Mouse (Mus musculus) kidney, adult 2 months (tissue): ENCODE results near the gene Apobec3. TPM values are rescaled to one million over a fixed set of nuclear protein-coding genes. Genes with fewer than 3 reads are reported as not detected.
A peak's percentile ranks its signal among the peaks of the same experiment; 100 is the strongest.

ENCODE experiments used
- DNase-seq: peaks from one replicate; pipeline ENCODE4 v3.0.0; 2021
- H3K27ac ChIP-seq: fragments of 200-500 bp; 2 replicates; pipeline ENCODE4 v1.5.1; 2012; ENCODE audit warnings: low read depth, low read length, control low read depth, inconsistent platforms; ENCODE audit not compliant: insufficient read depth
- H3K27me3 ChIP-seq: fragments of 200-500 bp; replicated peaks from 2 replicates; pipeline ENCODE4 v1.6.1; 2012; ENCODE audit warnings: mild to moderate bottlenecking, moderate library complexity, low read length, inconsistent platforms; ENCODE audit not compliant: control insufficient read depth, insufficient read depth
- H3K36me3 ChIP-seq: fragments of 200-500 bp; 2 replicates; pipeline ENCODE4 v1.6.1; 2012; ENCODE audit warnings: mild to moderate bottlenecking, moderate library complexity, low read length, inconsistent platforms; ENCODE audit not compliant: control insufficient read depth, insufficient read depth
- H3K4me1 ChIP-seq: fragments of 200-500 bp; 2 replicates; pipeline ENCODE4 v1.6.1; 2011; ENCODE audit warnings: low read length; ENCODE audit not compliant: control insufficient read depth, insufficient read depth
- H3K4me3 ChIP-seq: fragments of 200-500 bp; 2 replicates; pipeline ENCODE4 v1.5.1; 2011; ENCODE audit warnings: mild to moderate bottlenecking, low read depth, low read length, control low read depth; ENCODE audit not compliant: insufficient read depth
- CTCF ChIP-seq: fragments of 200-500 bp; conservative IDR thresholded peaks from 2 replicates; pipeline ENCODE4 v1.5.1; 2011; ENCODE audit warnings: low read depth, mild to moderate bottlenecking, control low read depth, low read length, moderate library complexity, mixed read lengths; ENCODE audit not compliant: insufficient read depth, insufficient read length
- POLR2A ChIP-seq: fragments of 200-500 bp; IDR thresholded peaks from one replicate; pipeline ENCODE4 v1.6.1; 2011; ENCODE audit warnings: low read depth, low read length, control low read depth
- WGBS: fragments of 180-500 bp; shearing (Covaris S2); methylation state at CpG from one replicate; pipeline ENCODE4 v1.1.7; 2018; 5-methylcytosine and 5-hydroxymethylcytosine counted together
- polyA plus RNA-seq: library from polyadenylated mRNA; depleted of rRNA; stranded (reverse); fragments of >200 nt; gene quantifications from 2 replicates; pipeline ENCODE4 v1.2.3, GENCODE M21; 2012

Apobec3 gene
- polyA plus RNA-seq, 1 experiment: 13.4 TPM

- DNase-seq: no peak
- Histone ChIP-seq H3K4me3 (no peak overlapping the region), H3K36me3 (no peaks in the 10 kb centered on the region), H3K27ac (no peak overlapping the region), H3K4me1 (no peaks in the 10 kb centered on the region), H3K27me3 (no peaks in the 10 kb centered on the region)
- WGBS: 79% methylated on average over 3 of the region's 3 CpGs
- no peak for TF ChIP-seq POLR2A
- TF ChIP-seq CTCF: no peak
Measured at GRCm38 (mm10) chr15:79867260-79868002, 24.0 kb upstream of the Apobec3 start.

- Histone ChIP-seq H3K4me3 (no peak overlapping the region), H3K36me3 (no peaks in the 10 kb centered on the region), H3K27ac (no peak overlapping the region), H3K4me1 (no peaks in the 10 kb centered on the region), H3K27me3 (no peaks in the 10 kb centered on the region)
- TF ChIP-seq CTCF (no peak), POLR2A (no peak)
- no peak for DNase-seq
- WGBS: 96% methylated on average over 8 of the region's 8 CpGs
Measured at GRCm38 (mm10) chr15:79873545-79873944, 17.9 kb upstream of the Apobec3 start.

- 50% methylated on average over 2 of the region's 2 CpGs for WGBS
- Histone ChIP-seq H3K27ac (no peak overlapping the region), H3K36me3 (no peaks in the 10 kb centered on the region), H3K4me1 (no peaks in the 10 kb centered on the region), H3K27me3 (no peaks in the 10 kb centered on the region), H3K4me3 (no peak overlapping the region)
- no peak for DNase-seq
- TF ChIP-seq POLR2A (no peak), CTCF (no peak)
Measured at GRCm38 (mm10) chr15:79873995-79874394, 17.5 kb upstream of the Apobec3 start.

- Histone ChIP-seq H3K36me3 (no peaks in the 10 kb centered on the region), H3K4me3 (no peak overlapping the region), H3K27ac (no peak overlapping the region), H3K27me3 (no peaks in the 10 kb centered on the region), H3K4me1 (no peaks in the 10 kb centered on the region)
- 55% methylated on average over 18 of the region's 18 CpGs for WGBS
- DNase-seq: no peak
- TF ChIP-seq POLR2A: no peak
- no peak for TF ChIP-seq CTCF
Measured at GRCm38 (mm10) chr15:79875261-79875995, 16.0 kb upstream of the Apobec3 start.

- Histone ChIP-seq H3K27me3 (no peaks in the 10 kb centered on the region), H3K27ac (peak overlapping the region; percentile 65; the same call in 1 of the 2 replicates), H3K4me1 (no peaks in the 10 kb centered on the region), H3K4me3 (no peak overlapping the region), H3K36me3 (no peaks in the 10 kb centered on the region)
- peak; percentile 50 for DNase-seq
- whole genome bisulfite sequencing: 39% methylated on average over 6 of the region's 6 CpGs
- TF ChIP-seq POLR2A (no peak), CTCF (no peak)
Measured at GRCm38 (mm10) chr15:79878725-79879136, 12.7 kb upstream of the Apobec3 start.

GRCm38 (mm10) chr15:79879319-79879718, 12.1 kb upstream of the Apobec3 start:
- no peak overlapping the region for H3K4me3 ChIP-seq
- H3K4me1 ChIP-seq: no peaks in the 10 kb centered on the region
- peak; percentile 93 for DNase-seq
- no peaks in the 10 kb centered on the region for H3K27me3 ChIP-seq
- H3K27ac ChIP-seq: peak overlapping the region; percentile 14; the same call in 1 of the 2 replicates
- TF ChIP-seq POLR2A: no peak
- no peaks in the 10 kb centered on the region for H3K36me3 ChIP-seq
- WGBS: 15% methylated on average over 13 of the region's 13 CpGs

GRCm38 (mm10) chr15:79880477-79880876, 11.0 kb upstream of the Apobec3 start:
- H3K4me3 ChIP-seq: no peak overlapping the region
- H3K27ac ChIP-seq: no peak overlapping the region
- no peaks in the 10 kb centered on the region for H3K27me3 ChIP-seq
- no peak for TF ChIP-seq CTCF
- no peak for TF ChIP-seq POLR2A
- WGBS: 90% methylated on average over 3 of the region's 3 CpGs
- H3K4me1 ChIP-seq: no peaks in the 10 kb centered on the region
- no peaks in the 10 kb centered on the region for H3K36me3 ChIP-seq
- no peak for DNase-seq
